Mouse (Mus musculus): ENCODE data around the gene Fabp2. TPM values are rescaled to one million over a fixed set of nuclear protein-coding genes. Genes with fewer than 3 reads are reported as not detected.

Gene Fabp2
- total and polyA plus RNA-seq, 2 experiments from 2014 or later: not detected

GRCm38 (mm10) chr3:122887505-122888301 is 7.2 kb upstream of the Fabp2 start:
- DNase-seq (ENCODE audit: low spot score): no peak
- Histone ChIP-seq H3K4me1 (ENCODE audit: control insufficient read depth, insufficient read depth) (no peaks in the 10 kb centered on the region), H3K9me3 (replicated peaks; ENCODE audit: control insufficient read depth, low read length) (no peaks in the 10 kb centered on the region), H3K27ac (ENCODE audit: low read depth) (no peak overlapping the region), H3K27me3 (ENCODE audit: control insufficient read depth, insufficient read depth, low read length) (no peaks in the 10 kb centered on the region), H3K36me3 (replicated peaks; ENCODE audit: control insufficient read depth, insufficient read depth, low read length) (no peaks in the 10 kb centered on the region), H3K4me2 (ENCODE audit: low read depth, low read length) (no peak overlapping the region), H3K4me3 (ENCODE audit: low read depth, low read length) (no peak overlapping the region), H3K9ac (replicated peaks; ENCODE audit: low read depth, low read length) (no peak overlapping the region)
- ATAC-seq (ENCODE audit: insufficient read depth, low read depth): no peak
- TF ChIP-seq CTCF (IDR thresholded peaks at IDR 0.05; ENCODE audit: low read depth): no peak
- no peak for TF ChIP-seq EP300 (IDR thresholded peaks at IDR 0.05; ENCODE audit: low read depth)
- WGBS: 71% methylated on average over 4 of the region's 4 CpGs

- Histone ChIP-seq H3K4me2 (ENCODE audit: low read depth, low read length) (no peak overlapping the region), H3K36me3 (replicated peaks; ENCODE audit: control insufficient read depth, insufficient read depth, low read length) (no peaks in the 10 kb centered on the region), H3K27me3 (ENCODE audit: control insufficient read depth, insufficient read depth, low read length) (no peaks in the 10 kb centered on the region), H3K9me3 (replicated peaks; ENCODE audit: control insufficient read depth, low read length) (no peaks in the 10 kb centered on the region), H3K9ac (replicated peaks; ENCODE audit: low read depth, low read length) (no peak overlapping the region), H3K4me3 (ENCODE audit: low read depth, low read length) (no peak overlapping the region), H3K4me1 (ENCODE audit: control insufficient read depth, insufficient read depth) (no peaks in the 10 kb centered on the region), H3K27ac (ENCODE audit: low read depth) (no peak overlapping the region)
- TF ChIP-seq CTCF (IDR thresholded peaks at IDR 0.05; ENCODE audit: low read depth) (no peak), EP300 (IDR thresholded peaks at IDR 0.05; ENCODE audit: low read depth) (no peak)
- DNase-seq (ENCODE audit: low spot score) (no peak), ATAC-seq (ENCODE audit: insufficient read depth, low read depth) (no peak)
- 49% methylated on average over 5 of the region's 5 CpGs for WGBS
These were observed 6.5 kb upstream of the Fabp2 start for GRCm38 (mm10) chr3:122888371-122888819.

GRCm38 (mm10) chr3:122895189-122895731 is 388 bp downstream of the Fabp2 start:
- Histone ChIP-seq H3K27ac (ENCODE audit: low read depth) (no peak overlapping the region), H3K4me3 (ENCODE audit: low read depth, low read length) (no peak overlapping the region), H3K9me3 (replicated peaks; ENCODE audit: control insufficient read depth, low read length) (no peaks in the 10 kb centered on the region), H3K27me3 (ENCODE audit: control insufficient read depth, insufficient read depth, low read length) (no peaks in the 10 kb centered on the region), H3K9ac (replicated peaks; ENCODE audit: low read depth, low read length) (no peak overlapping the region), H3K4me1 (ENCODE audit: control insufficient read depth, insufficient read depth) (no peaks in the 10 kb centered on the region), H3K4me2 (ENCODE audit: low read depth, low read length) (no peak overlapping the region), H3K36me3 (replicated peaks; ENCODE audit: control insufficient read depth, insufficient read depth, low read length) (no peaks in the 10 kb centered on the region)
- ATAC-seq (ENCODE audit: insufficient read depth, low read depth): no peak
- no peak for DNase-seq (ENCODE audit: low spot score)
- WGBS: 64% methylated on average over 11 of the region's 11 CpGs
- TF ChIP-seq EP300 (IDR thresholded peaks at IDR 0.05; ENCODE audit: low read depth) (no peak), CTCF (IDR thresholded peaks at IDR 0.05; ENCODE audit: low read depth) (no peak)

- TF ChIP-seq CTCF (IDR thresholded peaks at IDR 0.05; ENCODE audit: low read depth) (no peak), EP300 (IDR thresholded peaks at IDR 0.05; ENCODE audit: low read depth) (no peak)
- WGBS: 53% methylated on average over 6 of the region's 6 CpGs
- no peaks in the 10 kb centered on the region for H3K36me3 ChIP-seq (replicated peaks; ENCODE audit: control insufficient read depth, insufficient read depth, low read length)
- no peaks in the 10 kb centered on the region for H3K27me3 ChIP-seq (ENCODE audit: control insufficient read depth, insufficient read depth, low read length)
- DNase-seq (ENCODE audit: low spot score): no peak
- H3K9me3 ChIP-seq (replicated peaks; ENCODE audit: control insufficient read depth, low read length): no peaks in the 10 kb centered on the region
- no peaks in the 10 kb centered on the region for H3K4me1 ChIP-seq (ENCODE audit: control insufficient read depth, insufficient read depth)
- no peak for ATAC-seq (ENCODE audit: insufficient read depth, low read depth)
- no peak overlapping the region for H3K9ac ChIP-seq (replicated peaks; ENCODE audit: low read depth, low read length)
- no peak overlapping the region for H3K4me2 ChIP-seq (ENCODE audit: low read depth, low read length)
- H3K27ac ChIP-seq (ENCODE audit: low read depth): no peak overlapping the region
- H3K4me3 ChIP-seq (ENCODE audit: low read depth, low read length): no peak overlapping the region
These were observed 3.4 kb downstream of the Fabp2 start for GRCm38 (mm10) chr3:122898254-122898653.

GRCm38 (mm10) chr3:122903746-122904433 is 9.0 kb downstream of the Fabp2 start:
- peak; percentile 69 for DNase-seq (ENCODE audit: low spot score)
- no peak for TF ChIP-seq EP300 (IDR thresholded peaks at IDR 0.05; ENCODE audit: low read depth)
- TF ChIP-seq CTCF (IDR thresholded peaks at IDR 0.05; ENCODE audit: low read depth): peak; percentile 85
- WGBS: 36% methylated on average over 12 of the region's 12 CpGs

More at GRCm38 (mm10) chr3:122903746-122904433, 9.0 kb downstream of the Fabp2 start:
- H3K4me3 ChIP-seq (ENCODE audit: low read depth, low read length): no peak overlapping the region
- no peaks in the 10 kb centered on the region for H3K27me3 ChIP-seq (ENCODE audit: control insufficient read depth, insufficient read depth, low read length)
- no peak overlapping the region for H3K9ac ChIP-seq (replicated peaks; ENCODE audit: low read depth, low read length)
- peak; percentile 58; the same call in 1 of the 2 replicates for ATAC-seq (ENCODE audit: insufficient read depth, low read depth)
- H3K36me3 ChIP-seq (replicated peaks; ENCODE audit: control insufficient read depth, insufficient read depth, low read length): no peaks in the 10 kb centered on the region
- no peak overlapping the region for H3K4me2 ChIP-seq (ENCODE audit: low read depth, low read length)
- H3K27ac ChIP-seq (ENCODE audit: low read depth): no peak overlapping the region
- H3K4me1 ChIP-seq (ENCODE audit: control insufficient read depth, insufficient read depth): no peaks in the 10 kb centered on the region
- no peaks in the 10 kb centered on the region for H3K9me3 ChIP-seq (replicated peaks; ENCODE audit: control insufficient read depth, low read length)
